Mouse (Mus musculus) hindbrain, embryonic 14.5 days (tissue): ENCODE measurements around the gene Pnmal2. TPM values are rescaled to one million over a fixed set of nuclear protein-coding genes. Genes with fewer than 3 reads are reported as not detected.

Experiments
- ATAC-seq: fragments of 200-750 bp; cut with Nextera tagmentation; 2 replicates; pipeline ENCODE4 v1.8.0; 2017; ENCODE audit warnings: moderate number of reproducible peaks, mild to moderate bottlenecking, moderate TSS enrichment, moderate library complexity; ENCODE audit not compliant: low FRiP score
- DNase-seq: peaks from one replicate; pipeline ENCODE4 v3.0.0-alpha.2; 2015; ENCODE audit warnings: low spot score
- H3K27ac ChIP-seq: fragments of 300-500 bp; sonication (generic); 2 replicates; pipeline ENCODE4 v1.5.1; 2014; ENCODE audit warnings: mild to moderate bottlenecking, moderate library complexity
- H3K27me3 ChIP-seq: fragments of 300-500 bp; sonication (generic); 2 replicates; pipeline ENCODE4 v1.6.1; 2014; ENCODE audit warnings: mild to moderate bottlenecking, low read length, mixed read lengths; ENCODE audit not compliant: control insufficient read depth, insufficient read depth
- H3K36me3 ChIP-seq: fragments of 300-500 bp; sonication (generic); replicated peaks from 2 replicates; pipeline ENCODE4 v1.6.1; 2014; ENCODE audit not compliant: control insufficient read depth, insufficient read depth
- H3K4me1 ChIP-seq: fragments of 300-500 bp; sonication (generic); replicated peaks from 2 replicates; pipeline ENCODE4 v1.6.1; 2014; ENCODE audit warnings: antibody characterized with exemption, low read length, mixed read lengths; ENCODE audit not compliant: control insufficient read depth, insufficient read depth
- H3K4me2 ChIP-seq: fragments of 300-500 bp; sonication (generic); replicated peaks from 2 replicates; pipeline ENCODE4 v1.6.1; 2014; ENCODE audit warnings: mild to moderate bottlenecking, moderate library complexity
- H3K4me3 ChIP-seq: fragments of 300-500 bp; sonication (generic); replicated peaks from 2 replicates; pipeline ENCODE4 v1.5.1; 2014; ENCODE audit warnings: mild to moderate bottlenecking, low read length
- H3K9ac ChIP-seq: fragments of 300-500 bp; sonication (generic); 2 replicates; pipeline ENCODE4 v1.6.1; 2014
- H3K9me3 ChIP-seq: fragments of 300-500 bp; sonication (generic); 2 replicates; pipeline ENCODE4 v1.6.1; 2016; ENCODE audit warnings: low read length; ENCODE audit not compliant: control insufficient read depth
- WGBS: fragments of 180-500 bp; shearing (Covaris S2); extraction: QIAGEN DNeasy Blood & Tissue Kit; methylation state at CpG from one replicate; pipeline ENCODE4 v1.1.7; 2014; 5-methylcytosine and 5-hydroxymethylcytosine counted together
- polyA plus RNA-seq: library from polyadenylated mRNA; unstranded; fragments of >200 nt; fragmentation: Nextera tagmentation; extraction: Ambion mirVana; gene quantifications from 2 replicates; pipeline ENCODE4 v1.2.1, GENCODE M21; 2014

The Pnmal2 gene
- polyA plus RNA-seq, 1 experiment from 2014 or later, result 96.4 TPM

- Histone ChIP-seq H3K4me1 (peaks cover 5% of the 10 kb centered on the region; the same call in 1 of the 2 replicates), H3K4me3 (no peak overlapping the region), H3K9me3 (no peaks in the 10 kb centered on the region), H3K36me3 (no peaks in the 10 kb centered on the region), H3K27ac (no peak overlapping the region), H3K4me2 (no peak overlapping the region), H3K9ac (no peak overlapping the region), H3K27me3 (no peaks in the 10 kb centered on the region)
- 90% methylated on average over 41 of the region's 41 CpGs for WGBS
- ATAC-seq, result no peak
- no peak for DNase-seq
Observed at GRCm38 (mm10) chr7:16906889-16907559, 37.5 kb upstream of the Pnmal2 start.

DNA sequence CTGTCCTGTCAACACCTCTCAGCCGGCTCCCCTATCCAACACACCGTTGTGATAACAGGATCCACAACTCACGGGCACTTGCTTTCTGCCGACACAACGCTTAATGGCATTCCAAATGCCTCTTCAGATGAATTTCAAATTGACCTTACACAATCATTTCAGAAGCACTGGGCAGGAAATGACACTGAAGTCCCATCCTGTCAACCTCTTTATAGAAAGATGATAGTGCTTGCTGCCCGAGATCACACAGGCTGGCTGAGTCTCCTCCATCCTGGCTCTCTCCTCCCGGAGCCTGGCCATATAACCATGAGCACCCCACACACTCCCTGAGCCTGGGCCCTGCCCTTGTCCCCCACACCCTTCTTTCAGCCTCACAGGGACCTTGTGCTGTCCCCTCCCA is 36.6 kb upstream of the Pnmal2 start:
- Histone ChIP-seq H3K36me3 (0 out of 2 replicates have a peak, but pooled peaks cover 2% of the 10 kb centered on the region), H3K27me3 (no peaks in the 10 kb centered on the region), H3K4me3 (no peak overlapping the region), H3K9me3 (no peaks in the 10 kb centered on the region), H3K4me2 (no peak overlapping the region), H3K27ac (no peak overlapping the region), H3K9ac (no peak overlapping the region), H3K4me1 (peaks cover 3% of the 10 kb centered on the region; the same call in 1 of the 2 replicates)
- DNase-seq (no peak), ATAC-seq (no peak)
- 79% methylated on average over 7 of the region's 7 CpGs for WGBS

DNA sequence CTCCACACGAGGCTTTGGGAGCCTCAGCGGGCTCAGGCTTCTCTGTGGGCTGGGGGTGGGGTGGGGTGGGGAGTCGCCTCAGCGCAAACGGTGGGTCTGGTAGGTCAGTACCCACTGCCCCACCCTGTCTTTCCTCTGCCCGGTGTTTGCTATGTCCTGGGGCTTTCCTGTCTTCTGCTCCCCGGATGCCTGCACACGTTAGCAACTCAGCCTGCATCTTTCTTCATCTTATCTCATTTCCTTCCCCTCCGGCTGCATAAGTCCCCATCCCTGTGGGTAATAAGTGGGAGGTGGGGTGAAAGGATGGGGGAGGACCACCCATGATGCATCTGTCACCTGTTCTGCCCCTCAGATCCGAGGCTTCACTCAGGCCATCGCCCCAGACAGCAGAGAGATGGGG is 36.1 kb upstream of the Pnmal2 start:
- H3K4me2 ChIP-seq, result no peak overlapping the region
- H3K4me3 ChIP-seq, result no peak overlapping the region
- ATAC-seq, result no peak
- peaks cover 3% of the 10 kb centered on the region; the same call in 1 of the 2 replicates for H3K4me1 ChIP-seq
- WGBS, result 57% methylated on average over 11 of the region's 11 CpGs
- no peaks in the 10 kb centered on the region for H3K9me3 ChIP-seq
- H3K27me3 ChIP-seq, result no peaks in the 10 kb centered on the region
- H3K36me3 ChIP-seq, result 0 out of 2 replicates have a peak, but pooled peaks cover 7% of the 10 kb centered on the region
- no peak overlapping the region for H3K9ac ChIP-seq
- H3K27ac ChIP-seq, result no peak overlapping the region
- DNase-seq, result no peak

DNA sequence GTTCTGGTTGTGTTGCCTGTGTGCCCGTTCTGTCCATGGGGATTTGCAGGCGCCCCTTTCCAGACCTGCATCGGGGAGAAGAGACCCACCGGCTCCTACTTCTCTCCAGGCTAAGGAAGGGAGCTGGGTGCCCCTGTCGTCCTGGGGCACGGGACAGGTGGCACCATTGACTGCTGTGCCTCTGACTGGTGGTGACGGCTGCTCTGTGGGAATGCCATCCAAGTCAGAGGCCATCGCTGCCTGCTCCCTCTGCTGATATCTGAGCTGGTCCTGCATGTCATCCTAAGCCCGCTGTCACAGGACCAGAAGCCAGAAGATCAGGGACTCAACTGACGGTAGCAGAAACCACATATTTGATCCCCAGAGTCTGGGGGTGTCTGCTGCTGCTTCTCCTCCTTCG is 35.6 kb upstream of the Pnmal2 start:
- WGBS, result 66% methylated on average over 11 of the region's 11 CpGs
- Histone ChIP-seq H3K4me2 (no peak overlapping the region), H3K27ac (no peak overlapping the region), H3K27me3 (no peaks in the 10 kb centered on the region), H3K36me3 (0 out of 2 replicates have a peak, but pooled peaks cover 7% of the 10 kb centered on the region), H3K4me1 (peaks cover 3% of the 10 kb centered on the region; the same call in 1 of the 2 replicates), H3K4me3 (no peak overlapping the region), H3K9ac (no peak overlapping the region), H3K9me3 (no peaks in the 10 kb centered on the region)
- ATAC-seq, result no peak
- DNase-seq, result no peak

DNA sequence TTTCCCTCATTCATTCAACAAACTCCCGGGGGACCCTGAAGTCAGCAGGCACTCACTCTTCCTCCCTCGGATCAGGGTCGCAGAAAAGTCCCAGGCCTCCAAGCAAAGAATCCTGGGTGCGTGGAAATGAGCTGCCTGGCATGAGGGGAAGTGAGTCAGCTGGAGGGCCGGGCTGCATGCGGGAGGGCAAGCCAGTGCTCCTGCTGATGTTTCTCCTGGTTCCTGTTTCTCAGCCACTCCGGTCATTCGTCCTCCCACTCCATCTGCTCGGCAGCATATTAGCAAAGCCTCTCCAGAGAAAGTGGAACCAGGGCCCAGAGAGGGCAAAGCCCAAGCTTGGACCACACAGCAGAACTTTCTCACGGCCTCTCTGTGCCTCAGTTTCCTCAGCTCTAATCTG is 34.6 kb upstream of the Pnmal2 start:
- H3K4me2 ChIP-seq, result no peak overlapping the region
- no peak for DNase-seq
- WGBS, result 48% methylated on average over 10 of the region's 10 CpGs
- H3K4me3 ChIP-seq, result no peak overlapping the region
- H3K27ac ChIP-seq, result no peak overlapping the region
- H3K27me3 ChIP-seq, result no peaks in the 10 kb centered on the region
- ATAC-seq, result no peak
- peaks cover 3% of the 10 kb centered on the region; the same call in 1 of the 2 replicates for H3K4me1 ChIP-seq
- H3K36me3 ChIP-seq, result peaks cover 17% of the 10 kb centered on the region
- H3K9ac ChIP-seq, result no peak overlapping the region
- no peaks in the 10 kb centered on the region for H3K9me3 ChIP-seq

- Histone ChIP-seq H3K36me3 (peaks cover 37% of the 10 kb centered on the region), H3K4me1 (no peaks in the 10 kb centered on the region; the same call in 1 of the 2 replicates), H3K27ac (no peak overlapping the region), H3K9ac (no peak overlapping the region), H3K4me3 (no peak overlapping the region), H3K4me2 (no peak overlapping the region), H3K27me3 (no peaks in the 10 kb centered on the region), H3K9me3 (no peaks in the 10 kb centered on the region)
- no peak for ATAC-seq
- DNase-seq, result no peak
- WGBS, result 89% methylated on average over 3 of the region's 3 CpGs
Observed at GRCm38 (mm10) chr7:16911904-16912303, 32.6 kb upstream of the Pnmal2 start.

GRCm38 (mm10) chr7:16912360-16912759 is 32.1 kb upstream of the Pnmal2 start:
- no peak for DNase-seq
- H3K4me2 ChIP-seq, result no peak overlapping the region
- 50% methylated on average over 6 of the region's 6 CpGs for WGBS
- no peak overlapping the region for H3K27ac ChIP-seq
- H3K36me3 ChIP-seq, result peaks cover 42% of the 10 kb centered on the region
- no peaks in the 10 kb centered on the region; the same call in 1 of the 2 replicates for H3K4me1 ChIP-seq
- H3K27me3 ChIP-seq, result no peaks in the 10 kb centered on the region
- no peak overlapping the region for H3K9ac ChIP-seq
- no peaks in the 10 kb centered on the region for H3K9me3 ChIP-seq
- ATAC-seq, result no peak
- no peak overlapping the region for H3K4me3 ChIP-seq

GRCm38 (mm10) chr7:16913806-16914452 is 30.6 kb upstream of the Pnmal2 start:
- no peaks in the 10 kb centered on the region for H3K27me3 ChIP-seq
- DNase-seq (peak; percentile 84), ATAC-seq (peak; percentile 60)
- no peak overlapping the region for H3K9ac ChIP-seq
- no peak overlapping the region for H3K4me3 ChIP-seq
- peaks cover 5% of the 10 kb centered on the region; the same call in 1 of the 2 replicates for H3K4me1 ChIP-seq
- H3K4me2 ChIP-seq, result no peak overlapping the region
- 0 out of 2 replicates have a peak overlapping the region, but pooled peaks have one; percentile 26 for H3K27ac ChIP-seq
- H3K36me3 ChIP-seq, result peaks cover 57% of the 10 kb centered on the region
- WGBS, result 37% methylated on average over 10 of the region's 10 CpGs
- no peaks in the 10 kb centered on the region for H3K9me3 ChIP-seq

- H3K36me3 ChIP-seq, result peaks cover 65% of the 10 kb centered on the region
- H3K4me1 ChIP-seq, result peaks cover 13% of the 10 kb centered on the region
- no peak overlapping the region for H3K4me2 ChIP-seq
- H3K9me3 ChIP-seq, result no peaks in the 10 kb centered on the region
- DNase-seq, result no peak
- whole genome bisulfite sequencing, result 84% methylated on average over 18 of the region's 18 CpGs
- no peaks in the 10 kb centered on the region for H3K27me3 ChIP-seq
- no peak overlapping the region for H3K4me3 ChIP-seq
- H3K27ac ChIP-seq, result 0 out of 2 replicates have a peak overlapping the region, but pooled peaks have one; percentile 26
- no peak for ATAC-seq
- no peak overlapping the region for H3K9ac ChIP-seq
Observed at GRCm38 (mm10) chr7:16914453-16915343, 29.8 kb upstream of the Pnmal2 start.
